Mouse (Mus musculus) bone marrow macrophage, adult 2 months (primary cell): ENCODE measurements at regions not wholly inside any gene's neighbourhood (a gene's known extent, or its start where the extent isn't known, plus 50 kb on each side); places are given as distances from the start of the nearest gene placed in this dataset.

Experiments
- CTCF ChIP-seq: IDR thresholded peaks from 2 replicates; pipeline ENCODE4 v1.5.1; 2012; ENCODE audit warnings: low read depth, mild to moderate bottlenecking, low read length, moderate library complexity
- POLR2A ChIP-seq: IDR thresholded peaks from 2 replicates; pipeline ENCODE4 v1.6.1; 2012; ENCODE audit warnings: mild to moderate bottlenecking, low read depth, low read length, borderline replicate concordance

- TF ChIP-seq CTCF = no peak
- no peak for TF ChIP-seq POLR2A
Observed at GRCm38 (mm10) chr13:44285881-44286280, 443.4 kb upstream of the Jarid2 start.
